Mouse (Mus musculus) liver, adult 2 months (tissue): ENCODE data around the gene Fam171a2. TPM values are rescaled to one million over a fixed set of nuclear protein-coding genes. Genes with fewer than 3 reads are reported as not detected.

Source experiments
- DNase-seq: peaks from one replicate; pipeline ENCODE4 v3.0.0-alpha.2; 2011; ENCODE audit warnings: low read depth, low spot score; ENCODE audit errors: extremely low read depth
- H3K27ac ChIP-seq: fragments of 200-500 bp; replicated peaks from 2 replicates; pipeline ENCODE4 v1.5.1; 2012; ENCODE audit warnings: low read depth, mild to moderate bottlenecking, control low read depth, inconsistent platforms, low read length; ENCODE audit not compliant: insufficient read depth
- H3K27me3 ChIP-seq: fragments of 200-500 bp; 2 replicates; pipeline ENCODE4 v1.6.1; 2012; ENCODE audit warnings: mild to moderate bottlenecking, moderate library complexity, low read length, inconsistent platforms; ENCODE audit not compliant: control insufficient read depth, insufficient read depth
- H3K36me3 ChIP-seq: fragments of 200-500 bp; 2 replicates; pipeline ENCODE4 v1.6.1; 2012; ENCODE audit warnings: low read length, inconsistent platforms; ENCODE audit not compliant: control insufficient read depth, insufficient read depth
- H3K4me1 ChIP-seq: fragments of 200-500 bp; 2 replicates; pipeline ENCODE4 v1.6.1; 2011; ENCODE audit warnings: low read length; ENCODE audit not compliant: control insufficient read depth, insufficient read depth
- H3K4me3 ChIP-seq: fragments of 200-500 bp; 2 replicates; pipeline ENCODE4 v1.5.1; 2011; ENCODE audit warnings: low read depth, mild to moderate bottlenecking, control low read depth, low read length, moderate library complexity; ENCODE audit not compliant: insufficient read depth
- H3K79me2 ChIP-seq: fragments of 200-500 bp; 2 replicates; pipeline ENCODE4 v1.6.1; 2012; ENCODE audit warnings: inconsistent platforms, mild to moderate bottlenecking, low read length, moderate library complexity; ENCODE audit not compliant: control insufficient read depth, insufficient read depth
- H3K9ac ChIP-seq: fragments of 200-500 bp; 2 replicates; pipeline ENCODE4 v1.6.1; 2012; ENCODE audit warnings: low read depth, mild to moderate bottlenecking, control low read depth, inconsistent platforms, low read length
- CTCF ChIP-seq: fragments of 200-500 bp; IDR thresholded peaks from 2 replicates; pipeline ENCODE4 v1.5.1; 2011; ENCODE audit warnings: low read depth, low read length, control low read depth
- POLR2A ChIP-seq: fragments of 200-500 bp; IDR thresholded peaks from 2 replicates; pipeline ENCODE4 v1.6.1; 2011; ENCODE audit warnings: low read length, control low read depth; ENCODE audit not compliant: insufficient read depth; ENCODE audit errors: extremely low read depth
- WGBS: fragments of 180-500 bp; shearing (Covaris S2); methylation state at CpG from one replicate; pipeline ENCODE4 v1.1.7; 2018; 5-methylcytosine and 5-hydroxymethylcytosine counted together
- polyA plus RNA-seq: library from polyadenylated mRNA; depleted of rRNA; stranded (reverse); fragments of >200 nt; gene quantifications from 2 replicates; pipeline ENCODE4 v1.2.3, GENCODE M21; 2012
- total RNA-seq: library from RNA; depleted of rRNA; stranded (reverse); fragments of >200 nt; gene quantifications from 2 replicates; pipeline ENCODE4 v1.2.3, GENCODE M21; 2014

Fam171a2 gene
- total and polyA plus RNA-seq, 2 experiments: 1.0 to 1.8 TPM

DNA sequence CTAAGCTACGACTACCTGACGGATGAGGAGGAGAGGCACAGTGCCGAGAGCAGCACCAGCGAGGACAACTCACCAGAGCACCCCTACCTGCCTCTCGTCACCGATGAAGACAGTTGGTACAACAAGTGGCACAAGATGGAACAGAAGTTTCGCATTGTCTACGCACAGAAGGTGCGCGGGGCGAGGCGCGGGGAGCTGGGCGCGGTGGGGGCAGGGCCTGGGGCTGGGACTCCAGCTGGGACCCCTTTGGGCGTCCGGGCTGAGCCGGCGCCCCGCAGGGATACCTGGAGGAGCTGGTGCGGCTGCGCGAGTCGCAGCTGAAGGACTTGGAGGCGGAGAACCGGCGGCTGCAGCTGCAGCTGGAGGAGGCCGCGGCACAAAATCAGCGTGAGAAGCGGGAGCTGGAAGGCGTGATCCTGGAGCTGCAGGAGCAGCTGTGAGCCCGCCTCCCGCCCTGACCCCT lies 47.8 kb downstream of the Fam171a2 start:
- 6% methylated on average over 34 of the region's 34 CpGs for WGBS
- DNase-seq: no peak
- H3K9ac ChIP-seq: peak overlapping the region; percentile 23; the same call in 1 of the 2 replicates
- no peaks in the 10 kb centered on the region for H3K79me2 ChIP-seq
- H3K27ac ChIP-seq: no peak overlapping the region
- peaks cover 13% of the 10 kb centered on the region for H3K4me1 ChIP-seq
- peaks cover 15% of the 10 kb centered on the region for H3K36me3 ChIP-seq
- no peak overlapping the region for H3K4me3 ChIP-seq
- no peaks in the 10 kb centered on the region for H3K27me3 ChIP-seq
- no peak for TF ChIP-seq POLR2A
- no peak for TF ChIP-seq CTCF

DNA sequence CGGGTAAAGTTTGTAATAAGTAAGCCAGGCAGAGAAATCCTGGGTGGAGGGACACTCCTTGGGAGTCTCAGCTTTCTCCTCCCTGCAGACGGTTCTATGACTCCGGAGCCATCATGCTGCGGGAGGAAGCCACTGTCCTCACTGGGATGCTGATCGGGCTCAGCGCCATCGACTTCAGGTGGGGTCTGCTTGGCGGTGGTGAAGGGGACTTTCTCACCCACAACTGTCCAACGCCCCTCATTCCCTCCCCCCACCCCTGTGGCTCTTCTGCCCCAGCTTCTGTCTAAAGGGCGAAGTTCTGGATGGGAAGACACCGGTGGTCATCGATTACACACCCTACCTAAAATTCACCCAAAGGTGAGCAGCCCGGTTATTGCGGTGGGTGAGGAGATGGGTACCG lies 48.4 kb downstream of the Fam171a2 start:
- TF ChIP-seq POLR2A (no peak), CTCF (no peak)
- H3K27me3 ChIP-seq: no peaks in the 10 kb centered on the region
- H3K79me2 ChIP-seq: no peaks in the 10 kb centered on the region
- 23% methylated on average over 15 of the region's 15 CpGs for WGBS
- DNase-seq: no peak
- H3K36me3 ChIP-seq: peaks cover 14% of the 10 kb centered on the region
- H3K4me3 ChIP-seq: no peak overlapping the region
- H3K4me1 ChIP-seq: peaks cover 9% of the 10 kb centered on the region
- no peak overlapping the region for H3K27ac ChIP-seq
- no peak overlapping the region; the same call in 1 of the 2 replicates for H3K9ac ChIP-seq

DNA sequence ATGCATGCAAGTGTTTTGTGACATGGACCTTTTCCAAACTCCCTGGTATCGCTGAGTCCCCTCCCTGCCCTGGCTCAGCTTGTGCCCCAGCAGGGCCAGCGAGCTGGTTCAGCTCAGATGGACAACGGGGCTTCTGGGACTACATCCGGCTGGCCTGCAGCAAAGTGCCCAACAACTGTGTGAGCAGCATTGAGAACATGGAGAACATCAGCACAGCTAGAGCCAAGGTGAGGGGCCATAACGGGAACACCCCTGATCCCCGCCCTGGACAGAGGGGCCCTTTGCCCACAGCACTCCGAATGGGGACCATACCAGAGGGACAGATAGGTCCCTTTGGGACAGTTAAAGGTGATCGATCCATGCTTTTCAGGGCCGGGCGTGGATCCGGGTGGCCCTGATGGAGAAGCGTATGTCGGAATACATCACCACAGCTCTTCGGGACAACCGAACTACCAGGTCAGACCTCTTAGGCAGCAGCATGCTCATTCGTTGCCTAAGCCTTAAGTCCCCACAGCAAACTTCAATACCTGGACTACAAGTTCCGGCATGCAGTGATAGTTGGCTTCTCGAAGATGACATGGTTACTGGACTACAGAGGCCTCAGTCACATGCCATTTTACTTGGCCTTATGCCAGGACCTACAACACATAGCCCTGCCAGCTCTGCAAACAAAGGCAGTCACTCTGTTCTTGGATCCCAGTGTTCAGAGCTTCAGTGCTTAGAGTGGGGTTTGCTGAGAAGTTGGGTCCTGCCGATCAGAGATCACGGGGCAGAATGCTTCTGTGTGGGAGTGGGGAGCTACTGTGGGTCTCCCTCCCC lies 49.3 kb downstream of the Fam171a2 start:
- no peak overlapping the region for H3K9ac ChIP-seq
- H3K4me1 ChIP-seq: peaks cover 9% of the 10 kb centered on the region
- no peaks in the 10 kb centered on the region for H3K27me3 ChIP-seq

DNA sequence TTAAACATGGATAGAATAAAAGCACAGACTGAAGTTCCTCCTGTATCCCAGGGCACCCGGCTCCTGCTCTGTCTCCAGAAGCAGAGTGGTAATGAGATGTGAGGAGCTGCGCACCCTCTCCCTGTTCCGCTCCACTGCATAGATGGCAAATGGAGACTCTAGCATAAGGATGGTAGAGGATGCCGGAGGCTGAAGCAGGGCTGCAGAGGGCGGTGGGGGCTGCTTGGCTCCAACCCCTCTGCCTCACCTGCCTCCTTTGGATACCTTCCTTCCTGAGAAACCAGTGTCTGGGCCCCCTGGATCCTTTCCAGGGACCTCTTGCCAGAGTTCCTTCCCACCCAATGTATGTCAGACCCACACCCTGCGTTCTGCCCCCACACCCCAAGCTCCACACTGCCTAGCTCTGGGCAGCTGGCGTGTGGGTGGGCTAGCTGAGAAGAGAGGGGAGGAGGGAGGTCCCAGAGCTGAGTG lies 50.8 kb downstream of the Fam171a2 start:
- H3K4me3 ChIP-seq: no peak overlapping the region
- TF ChIP-seq POLR2A (no peak), CTCF (no peak)
- no peak overlapping the region for H3K27ac ChIP-seq
- no peaks in the 10 kb centered on the region for H3K36me3 ChIP-seq
- H3K4me1 ChIP-seq: peaks cover 11% of the 10 kb centered on the region
- 91% methylated on average over 7 of the region's 7 CpGs for WGBS
- no peak overlapping the region for H3K9ac ChIP-seq
- no peaks in the 10 kb centered on the region for H3K79me2 ChIP-seq
- DNase-seq: no peak
- no peaks in the 10 kb centered on the region for H3K27me3 ChIP-seq

More for the DNA sequence above, 49.3 kb downstream of the Fam171a2 start:
- Histone ChIP-seq H3K27ac (no peak overlapping the region), H3K4me3 (no peak overlapping the region), H3K79me2 (no peaks in the 10 kb centered on the region), H3K36me3 (peaks cover 8% of the 10 kb centered on the region)
- WGBS: 63% methylated on average over 20 of the region's 20 CpGs
- TF ChIP-seq POLR2A (no peak), CTCF (no peak)
- peak; percentile 88 for DNase-seq

DNA sequence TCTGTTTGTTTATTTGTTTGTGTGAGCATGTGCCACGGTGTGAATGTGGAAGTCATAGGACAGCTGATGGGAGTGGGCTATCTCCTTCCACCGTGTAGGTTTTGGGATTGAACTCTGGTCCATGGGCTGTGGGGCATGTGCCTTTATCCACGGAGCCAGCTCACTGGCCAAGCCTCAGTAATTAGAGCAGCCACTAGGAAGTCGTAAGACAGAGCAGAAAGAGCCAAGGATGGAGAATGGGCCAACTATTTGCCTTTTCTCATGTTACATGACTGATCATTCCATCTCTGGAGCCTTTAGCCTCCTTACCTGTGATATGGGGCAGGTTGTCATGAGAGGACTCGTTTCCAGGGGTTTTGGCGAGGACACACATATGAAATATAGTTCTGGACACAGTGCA lies 51.2 kb downstream of the Fam171a2 start:
- DNase-seq: no peak
- Histone ChIP-seq H3K4me3 (no peak overlapping the region), H3K36me3 (no peaks in the 10 kb centered on the region), H3K27ac (no peak overlapping the region), H3K9ac (no peak overlapping the region), H3K4me1 (peaks cover 11% of the 10 kb centered on the region), H3K79me2 (no peaks in the 10 kb centered on the region), H3K27me3 (no peaks in the 10 kb centered on the region)
- TF ChIP-seq POLR2A: no peak
- no peak for TF ChIP-seq CTCF
- WGBS: 64% methylated on average over 6 of the region's 6 CpGs

DNA sequence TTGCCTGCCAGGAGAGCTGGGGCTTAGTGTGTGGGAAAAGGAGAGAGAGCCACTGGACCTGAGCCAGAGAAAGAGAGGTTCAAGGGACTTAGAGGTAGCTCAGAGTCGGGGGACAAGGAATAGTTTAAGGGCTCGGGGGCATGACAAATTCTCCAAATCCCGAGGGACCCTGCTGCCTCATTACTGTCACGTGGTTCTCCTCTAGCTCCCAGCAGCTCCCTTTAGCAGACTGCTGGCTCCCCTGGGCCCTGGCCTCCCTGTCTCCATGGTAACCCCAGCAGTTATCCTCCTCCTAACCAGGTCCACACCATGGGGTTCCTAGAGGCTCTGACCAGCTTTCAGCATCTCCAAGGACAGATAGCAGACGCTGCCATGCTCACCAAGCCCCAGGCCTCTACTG lies 52.2 kb downstream of the Fam171a2 start:
- TF ChIP-seq POLR2A (no peak), CTCF (no peak)
- H3K27me3 ChIP-seq: no peaks in the 10 kb centered on the region
- peaks cover 11% of the 10 kb centered on the region for H3K4me1 ChIP-seq
- no peak overlapping the region for H3K4me3 ChIP-seq
- 39% methylated on average over 5 of the region's 5 CpGs for WGBS
- no peak for DNase-seq
- H3K79me2 ChIP-seq: no peaks in the 10 kb centered on the region
- no peak overlapping the region for H3K9ac ChIP-seq
- no peak overlapping the region for H3K27ac ChIP-seq
- no peaks in the 10 kb centered on the region for H3K36me3 ChIP-seq
